Comparison of ENCODE assay signal across 11 mouse cellular contexts in the genomic region with DNA sequence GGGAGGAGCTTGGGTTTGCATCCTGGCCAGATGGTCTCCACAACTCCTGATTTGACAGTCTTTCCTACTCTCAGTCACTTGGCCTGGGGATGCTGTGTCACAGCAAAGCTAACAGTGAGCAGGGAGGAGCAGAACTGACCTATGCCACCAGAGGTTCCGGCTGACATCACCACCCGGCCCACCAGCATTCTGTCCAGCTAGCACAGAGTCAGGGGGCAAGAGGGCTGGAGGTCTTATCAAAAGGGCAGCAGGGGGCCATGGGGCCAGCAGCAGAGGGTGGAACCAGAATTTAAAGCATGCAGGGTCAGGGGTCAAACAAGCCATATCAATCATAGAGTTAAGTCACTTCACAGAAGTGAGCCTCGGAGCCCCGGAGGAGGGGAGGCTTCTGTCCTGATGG. TPM values are rescaled to one million over a fixed set of nuclear protein-coding genes. Genes with fewer than 3 reads are reported as not detected.
DNase-seq lines count a peak whose midpoint lies in the region; ATAC-seq and TF ChIP-seq lines count a peak whose summit lies in the region.
"Had no signal": no experiment of that assay in that cellular context is flagged by ENCODE, and none has a peak within 500 bp of the region (broad histone marks: within the 10 kb centered on the region; RNA-seq: fewer than 3 reads in every experiment).

No protein-coding gene starts in this region.

- TF ChIP-seq CTCF in heart, postnatal 0 days (IDR thresholded peaks at IDR 0.05; ENCODE audit: low read depth): no peak

- no peak for ATAC-seq in heart, postnatal 0 days (ENCODE audit: insufficient read depth, low read depth)
- no peak for ATAC-seq in intestine, embryonic 15.5 days

- WGBS in heart, postnatal 0 days: 65% methylated on average over 4 of the region's 4 CpGs
- WGBS in intestine, embryonic 15.5 days: 47% methylated on average over 4 of the region's 4 CpGs

- H3K27me3 ChIP-seq in heart, postnatal 0 days (ENCODE audit: control insufficient read depth, insufficient read depth, low read length): peaks cover 8% of the 10 kb centered on the region
- no peaks in the 10 kb centered on the region for H3K27me3 ChIP-seq in intestine, embryonic 15.5 days (replicated peaks)

- H3K4me2 ChIP-seq in heart, postnatal 0 days (ENCODE audit: low read depth, low read length): no peak overlapping the region
- H3K4me2 ChIP-seq in intestine, embryonic 15.5 days (replicated peaks): no peak overlapping the region
- H3K4me2 ChIP-seq: limb, embryonic 13.5 days had no signal

- peak; percentile 8 for DNase-seq in heart, postnatal 0 days (ENCODE audit: low spot score)
- no peak for DNase-seq in heart, postnatal 14 days
- DNase-seq in embryo, embryonic 10.5 days (ENCODE audit: low spot score): peak; percentile 84
- DNase-seq in kidney, postnatal 14 days: peak; percentile 69
- no peak for DNase-seq in frontal cortex, postnatal 14 days (ENCODE audit: low spot score in 2 of 2)
- no peak for DNase-seq in left cerebral cortex, postnatal 25 days (ENCODE audit: low spot score in 2 of 2)
- DNase-seq in adrenal gland, postnatal 14 days: no peak
- DNase-seq: adrenal gland, postnatal 36 days; right cerebral cortex, postnatal 4 days had no signal

- intact Hi-C loops in heart, postnatal 14 days (cut with DNase I): no loop called here
- intact Hi-C loops in left cerebral cortex, postnatal 25 days (cut with DNase I): no loop called here

- H3K4me1 ChIP-seq in heart, postnatal 0 days (ENCODE audit: control insufficient read depth, insufficient read depth): peaks cover 22% of the 10 kb centered on the region
- H3K4me1 ChIP-seq in intestine, embryonic 15.5 days (replicated peaks): peaks cover 44% of the 10 kb centered on the region

- no peaks in the 10 kb centered on the region for H3K9me3 ChIP-seq in heart, postnatal 0 days (replicated peaks; ENCODE audit: control insufficient read depth, low read length)
- H3K9me3 ChIP-seq in intestine, embryonic 15.5 days: no peaks in the 10 kb centered on the region
- H3K9me3 ChIP-seq: limb, embryonic 13.5 days had no signal

- H3K4me3 ChIP-seq in heart, postnatal 0 days (ENCODE audit: low read depth, low read length): no peak overlapping the region
- H3K4me3 ChIP-seq in intestine, embryonic 15.5 days (replicated peaks): no peak overlapping the region
- H3K4me3 ChIP-seq: limb, embryonic 13.5 days had no signal

- no peak overlapping the region for H3K27ac ChIP-seq in heart, postnatal 0 days (ENCODE audit: low read depth)
- peak overlapping the region; percentile 72; the same call in 1 of the 2 replicates for H3K27ac ChIP-seq in intestine, embryonic 15.5 days
- H3K27ac ChIP-seq: limb, embryonic 13.5 days had no signal

- TF ChIP-seq EP300 in heart, postnatal 0 days (IDR thresholded peaks at IDR 0.05; ENCODE audit: low read depth): no peak

- no peaks in the 10 kb centered on the region for H3K36me3 ChIP-seq in heart, postnatal 0 days (replicated peaks; ENCODE audit: control insufficient read depth, insufficient read depth, low read length)
- H3K36me3 ChIP-seq in intestine, embryonic 15.5 days: 0 out of 2 replicates have a peak, but pooled peaks cover 3% of the 10 kb centered on the region
- H3K36me3 ChIP-seq: limb, embryonic 13.5 days had no signal

- H3K9ac ChIP-seq in heart, postnatal 0 days (replicated peaks; ENCODE audit: low read depth, low read length): no peak overlapping the region
- no peak overlapping the region for H3K9ac ChIP-seq in intestine, embryonic 15.5 days
- H3K9ac ChIP-seq: limb, embryonic 13.5 days had no signal

RNA-seq across cellular contexts. Expression of a gene that starts 4.7 kb away (rescaled TPM):
- total RNA-seq in heart, postnatal 0 days (2014; rRNA removed; ENCODE audit: low replicate concordance): 37.5 and 45.0 TPM in 2 replicates
- polyA plus RNA-seq in heart, postnatal 0 days (2015; fragmentation: Nextera tagmentation; extraction: Ambion mirVana): 4.8 and 4.9 TPM in 2 replicates
- total RNA-seq in heart, postnatal 14 days (2021): 10 to 100 TPM; 10.5 to 11.8 TPM
- 23.2 and 25.8 TPM in 2 replicates for polyA plus RNA-seq in intestine, embryonic 15.5 days (2015; fragmentation: Nextera tagmentation; extraction: Ambion mirVana)
- total RNA-seq in left cerebral cortex, postnatal 25 days (2021): 1 to 10 TPM; 4.7 to 6.2 TPM
- total RNA-seq in adrenal gland, postnatal 14 days (2021): 7.7 and 11.2 TPM in 2 replicates

Comparison
In these comparisons a context has a peak if more than half of its experiments do, and no peak if none do; other contexts are left out.
1. DNase-seq: peak in heart, postnatal 0 days (single experiment), embryo, embryonic 10.5 days (single experiment) and kidney, postnatal 14 days (single experiment); none in heart, postnatal 14 days (0 of 2), frontal cortex, postnatal 14 days (0 of 2), left cerebral cortex, postnatal 25 days (0 of 2) and adrenal gland, postnatal 14 days (single experiment).